Mouse (Mus musculus): ENCODE measurements around the gene Insrr.

Insrr gene

DNA sequence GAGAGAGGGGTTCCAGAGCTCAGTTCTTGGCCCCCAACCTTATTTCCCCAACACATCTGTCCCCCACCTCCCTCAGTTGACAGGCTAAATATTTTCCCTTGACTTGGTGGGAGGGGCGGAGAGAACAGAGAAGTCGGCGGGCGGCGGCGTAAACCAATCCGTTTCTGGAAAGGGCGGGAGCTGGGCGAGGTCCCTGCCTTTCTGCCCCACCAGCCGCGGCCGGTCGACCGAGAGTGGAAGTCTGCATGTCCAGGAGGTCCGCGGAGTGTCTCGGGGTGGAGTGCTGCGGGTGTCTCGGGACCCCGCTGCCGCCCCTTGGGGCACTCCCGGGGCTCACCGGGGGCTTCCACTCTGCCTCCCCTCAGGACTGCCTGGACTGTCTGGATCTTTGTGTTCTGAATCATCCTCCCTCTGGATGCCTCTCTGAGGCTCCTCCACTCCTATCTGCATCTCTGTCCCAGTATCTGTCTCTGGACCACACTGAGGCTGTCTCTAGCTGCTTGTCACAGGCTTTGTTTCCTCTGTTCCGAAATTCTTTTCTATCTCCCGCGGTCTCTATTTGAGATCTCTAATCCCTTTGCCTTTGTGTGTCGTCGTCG is at the start of gene Insrr:
Gene Insrr (plus strand): TSS at position 216 of the 599 bp plus-strand sequence.
- no peak for DNase-seq

DNA sequence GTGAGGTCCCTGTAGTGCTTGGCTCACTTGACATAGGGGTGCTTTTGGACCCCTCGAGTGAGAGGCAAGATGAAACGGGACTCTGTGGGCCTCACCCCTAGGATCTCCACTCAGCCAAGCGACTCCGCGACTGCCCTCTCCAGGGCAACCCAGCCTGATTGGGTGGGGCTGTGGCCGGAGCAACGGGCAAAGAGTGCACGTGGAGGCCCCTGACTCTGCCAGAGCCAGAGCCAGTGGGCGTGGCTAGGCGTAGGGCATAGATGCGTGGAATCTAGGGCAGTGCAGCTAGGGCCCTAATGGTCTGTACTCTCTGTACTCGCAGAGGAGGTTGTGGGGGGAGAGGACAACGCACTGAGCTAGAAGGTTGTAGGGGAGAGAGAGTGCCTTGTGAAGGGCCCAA is 48.3 kb upstream of the Insrr start, which contains the start of gene Lrrc71:
Gene Lrrc71 (minus strand): TSS at position 195 of the 400 bp plus-strand sequence.
- DNase-seq, result no peak

GRCm38 (mm10) chr3:87749036-87749435 is 47.7 kb upstream of the Insrr start:
- DNase-seq, result peak in 1 of 2 experiments; percentile 54

DNA sequence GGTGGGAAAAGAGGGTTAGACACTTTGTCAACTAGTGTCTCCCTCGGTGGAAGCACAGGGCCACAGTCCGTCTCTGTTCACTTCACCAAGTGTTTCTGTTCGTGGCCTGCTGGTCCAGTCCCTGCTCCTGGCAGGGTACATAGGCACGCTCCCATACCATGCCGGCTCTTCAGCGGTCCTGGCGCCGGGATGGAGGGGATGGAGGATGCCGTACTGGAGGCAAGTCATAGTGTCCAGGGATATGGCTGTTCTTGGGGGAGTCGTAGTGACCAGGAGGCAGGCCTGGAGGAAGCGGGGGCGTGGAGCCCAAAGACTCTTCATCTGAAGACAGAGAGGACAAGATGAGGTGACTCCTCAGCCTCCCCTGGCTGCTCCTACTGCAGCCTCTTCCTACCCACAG is 46.8 kb upstream of the Insrr start:
- no peak for DNase-seq

DNA sequence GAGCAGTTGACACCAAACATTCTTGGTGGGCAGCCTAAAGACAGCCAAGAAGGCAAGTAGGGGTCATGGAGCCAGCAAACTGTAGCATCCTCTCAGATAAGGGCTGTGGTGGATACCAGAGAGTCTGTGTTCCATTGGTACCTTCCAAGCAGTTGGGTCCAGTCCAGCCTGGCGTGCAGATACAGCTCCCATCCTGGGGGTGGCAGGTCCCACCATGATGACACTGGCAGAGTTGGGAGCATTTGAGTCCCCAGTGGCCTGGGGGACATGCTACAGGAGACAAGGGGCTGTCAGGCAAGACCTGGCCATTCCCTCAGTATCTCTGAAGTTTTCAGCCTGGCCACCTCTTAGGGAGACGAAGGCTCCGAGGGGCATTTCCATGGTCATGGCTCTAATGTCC is 44.2 kb upstream of the Insrr start:
- no peak for DNase-seq

GRCm38 (mm10) chr3:87753829-87754228 is 42.9 kb upstream of the Insrr start:
- DNase-seq, result no peak

DNA sequence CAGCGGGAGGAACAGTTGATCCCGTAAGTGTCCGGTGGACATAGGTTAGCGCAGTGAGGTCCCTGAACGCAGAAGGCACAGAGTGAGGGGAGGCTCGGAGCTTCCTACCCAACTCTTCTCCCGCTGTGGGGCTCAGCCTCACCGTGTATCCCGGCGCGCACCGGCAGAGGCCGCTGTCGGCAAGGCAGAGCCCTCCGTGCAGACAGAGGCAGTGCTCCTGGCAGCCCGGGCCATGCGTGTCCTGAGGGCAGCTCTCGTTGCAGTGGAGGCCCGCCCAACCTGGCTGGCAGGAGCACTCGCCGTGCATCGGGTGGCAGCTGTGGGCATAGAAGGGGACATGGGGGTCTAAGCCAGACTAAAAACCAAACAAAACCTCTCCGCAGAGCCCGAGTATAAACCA is 40.8 kb upstream of the Insrr start:
- peak; percentile 66 to 88 for DNase-seq

GRCm38 (mm10) chr3:87756488-87756887 is 40.3 kb upstream of the Insrr start:
- no peak for DNase-seq

- no peak for DNase-seq
These were observed 38.1 kb upstream of the Insrr start for GRCm38 (mm10) chr3:87758641-87759040.

GRCm38 (mm10) chr3:87761408-87762375 is 35.1 kb upstream of the Insrr start:
- no peak for DNase-seq

DNA sequence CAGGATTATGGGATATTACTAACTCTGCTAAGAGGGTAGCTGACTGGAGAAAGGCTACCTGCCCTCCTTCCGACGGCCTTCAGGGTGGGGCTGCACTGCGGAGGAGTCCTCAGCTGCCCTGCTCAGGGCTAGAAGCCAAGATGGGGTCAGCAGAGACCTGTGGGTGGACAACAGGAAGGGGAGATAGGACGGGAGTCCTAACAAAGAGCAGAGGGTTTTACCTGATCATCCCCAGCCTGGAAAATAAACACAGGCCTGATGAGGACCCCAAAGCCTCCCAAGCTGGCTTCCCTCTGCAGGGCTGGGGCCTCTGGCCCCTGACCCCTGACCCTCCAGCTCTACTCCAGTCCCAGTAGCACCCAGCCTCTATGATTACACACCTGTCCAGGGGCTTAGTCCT is 33.5 kb upstream of the Insrr start:
- no peak for DNase-seq

GRCm38 (mm10) chr3:87763683-87764289 is 33.0 kb upstream of the Insrr start:
- DNase-seq, result peak; percentile 27 to 38

DNA sequence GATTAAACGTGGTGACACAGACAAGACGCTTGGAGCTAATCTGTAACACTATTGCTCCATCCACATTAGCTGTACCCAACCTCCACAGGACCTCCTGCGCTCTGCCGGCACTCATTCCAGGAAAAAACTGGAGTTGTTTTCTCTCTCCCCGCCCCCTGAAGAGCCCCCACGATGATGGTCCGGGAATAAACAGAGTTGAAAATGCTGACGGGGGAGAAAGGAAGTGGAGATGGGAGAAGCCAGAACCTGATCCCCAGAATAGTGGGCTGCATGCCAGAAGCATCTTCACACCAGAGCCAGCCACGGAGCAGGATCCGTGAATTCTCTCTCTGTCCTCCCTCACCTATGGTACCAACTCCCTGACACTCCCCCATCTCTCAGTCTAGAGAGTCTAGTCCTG is 32.2 kb upstream of the Insrr start:
- peak in 1 of 2 experiments; percentile 9 for DNase-seq

GRCm38 (mm10) chr3:87765091-87765490 is 31.7 kb upstream of the Insrr start:
- DNase-seq, result peak; percentile 65 to 67

- no peak for DNase-seq
These were observed 31.0 kb upstream of the Insrr start for GRCm38 (mm10) chr3:87765631-87766283.

DNA sequence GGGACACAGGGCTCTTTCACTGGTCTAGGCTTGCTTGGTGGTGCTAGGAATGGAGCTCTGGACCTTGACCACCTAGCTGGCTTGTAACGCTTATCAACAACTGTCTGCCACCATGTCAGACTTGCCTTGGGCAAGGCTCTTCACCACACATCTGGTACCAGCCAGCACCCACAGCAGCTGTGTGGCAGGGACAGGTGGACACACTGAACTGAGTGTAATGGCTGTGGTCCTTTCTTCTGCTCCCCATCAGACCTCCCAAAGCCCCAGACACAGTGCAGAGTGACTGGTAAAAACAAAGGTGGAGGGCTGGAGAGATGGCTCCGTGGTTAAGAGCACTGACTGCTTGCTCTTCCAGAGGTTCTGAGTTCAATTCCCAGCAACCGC is 30.5 kb upstream of the Insrr start:
- no peak for DNase-seq

GRCm38 (mm10) chr3:87767764-87768163 is 29.0 kb upstream of the Insrr start:
- DNase-seq, result peak in 1 of 2 experiments; percentile 5

DNA sequence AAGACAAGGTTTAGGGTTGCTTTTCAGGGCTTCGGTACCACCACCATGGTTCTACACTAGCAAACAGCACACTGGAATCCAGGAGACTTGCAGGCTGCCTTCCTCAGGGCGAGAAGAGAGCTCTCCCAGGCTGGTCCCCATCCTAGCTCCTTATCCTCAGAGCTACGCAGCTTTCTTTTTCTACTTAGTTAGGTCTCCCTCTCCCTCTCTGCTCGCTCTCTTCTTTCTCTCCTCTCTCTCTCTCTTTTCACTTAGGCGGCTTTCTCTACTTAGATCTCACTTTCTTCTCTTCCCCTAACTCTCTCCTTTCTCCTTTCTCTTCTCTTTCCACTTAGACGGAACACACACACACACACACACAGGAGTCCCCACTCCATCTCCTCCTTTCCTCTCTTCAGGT is 28.3 kb upstream of the Insrr start:
- DNase-seq, result peak in 1 of 2 experiments; percentile 15

GRCm38 (mm10) chr3:87768844-87769243 is 27.9 kb upstream of the Insrr start:
- DNase-seq, result peak; percentile 72 to 83

DNA sequence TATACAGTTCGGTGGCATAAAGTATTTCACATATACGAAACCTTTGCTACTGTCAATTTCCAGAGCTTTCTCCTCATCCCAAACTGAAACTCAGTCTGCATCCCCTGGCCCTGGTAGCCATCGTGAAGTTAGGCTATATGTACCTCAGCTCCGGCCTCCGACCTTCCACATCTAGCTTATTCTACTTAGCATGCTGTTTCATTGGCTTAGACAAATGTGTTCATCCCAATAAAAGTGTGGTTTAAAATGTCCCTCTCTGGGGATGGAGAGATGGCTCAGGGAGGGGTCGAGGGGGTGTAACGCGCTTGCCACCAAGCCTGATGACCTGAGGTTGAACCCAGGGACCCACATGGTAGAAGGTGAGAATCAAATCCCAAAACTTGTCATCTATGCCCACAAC is 27.2 kb upstream of the Insrr start:
- no peak for DNase-seq

- DNase-seq, result peak in 1 of 2 experiments; percentile 37
These were observed 26.5 kb upstream of the Insrr start for GRCm38 (mm10) chr3:87770280-87770679.

GRCm38 (mm10) chr3:87771088-87771487 is 25.7 kb upstream of the Insrr start:
- no peak for DNase-seq

- no peak for DNase-seq
These were observed 18.5 kb upstream of the Insrr start for GRCm38 (mm10) chr3:87778283-87778682.

All from spleen, adult 18-20 months (tissue).